Mouse (Mus musculus) cerebellum, adult 2 months (tissue): Measurements from ENCODE around the gene Higd2a. TPM values are rescaled to one million over a fixed set of nuclear protein-coding genes. Genes with fewer than 3 reads are reported as not detected.
"Not testable (repeated sequence)": the region's sequence is repeated elsewhere in the genome, so short reads cannot be mapped to it uniquely, and the experiment has no call there.

ENCODE experiments used
- DNase-seq, 2 experiments: peaks; one replicate each; pipeline ENCODE4 v3.0.0; 2021
- H3K27ac ChIP-seq: fragments of 200-500 bp; 2 replicates; pipeline ENCODE4 v1.5.1; 2012; ENCODE audit warnings: low read length, control low read depth, inconsistent platforms; ENCODE audit not compliant: insufficient read depth
- H3K27me3 ChIP-seq: fragments of 200-500 bp; 2 replicates; pipeline ENCODE4 v1.6.1; 2012; ENCODE audit warnings: inconsistent platforms, mild to moderate bottlenecking, low read length, moderate library complexity; ENCODE audit not compliant: control insufficient read depth, insufficient read depth
- H3K4me1 ChIP-seq: fragments of 200-500 bp; 2 replicates; pipeline ENCODE4 v1.6.1; 2011; ENCODE audit warnings: low read length; ENCODE audit not compliant: control insufficient read depth, insufficient read depth
- H3K4me3 ChIP-seq: fragments of 200-500 bp; replicated peaks from 2 replicates; pipeline ENCODE3; 2011; ENCODE audit warnings: mild to moderate bottlenecking, low read depth, low read length, control low read depth; ENCODE audit not compliant: insufficient read depth
- CTCF ChIP-seq: fragments of 200-500 bp; IDR thresholded peaks from 2 replicates; pipeline ENCODE4 v1.5.1; 2011; ENCODE audit warnings: low read depth, mild to moderate bottlenecking, control low read depth, low read length, moderate library complexity, borderline replicate concordance; ENCODE audit not compliant: insufficient read depth
- POLR2A ChIP-seq: fragments of 200-500 bp; IDR thresholded peaks from 2 replicates; pipeline ENCODE4 v1.6.1; 2011; ENCODE audit warnings: low read length, control low read depth, borderline replicate concordance; ENCODE audit not compliant: insufficient read depth
- WGBS: fragments of 180-500 bp; shearing (Covaris S2); methylation state at CpG from one replicate; pipeline ENCODE4 v1.1.7; 2018; 5-methylcytosine and 5-hydroxymethylcytosine counted together
- polyA plus RNA-seq: library from polyadenylated mRNA; depleted of rRNA; stranded (reverse); fragments of >200 nt; gene quantifications from 2 replicates; pipeline ENCODE4 v1.2.3, GENCODE M21; 2012

The Higd2a gene
- polyA plus RNA-seq, 1 experiment = 306 TPM

DNA sequence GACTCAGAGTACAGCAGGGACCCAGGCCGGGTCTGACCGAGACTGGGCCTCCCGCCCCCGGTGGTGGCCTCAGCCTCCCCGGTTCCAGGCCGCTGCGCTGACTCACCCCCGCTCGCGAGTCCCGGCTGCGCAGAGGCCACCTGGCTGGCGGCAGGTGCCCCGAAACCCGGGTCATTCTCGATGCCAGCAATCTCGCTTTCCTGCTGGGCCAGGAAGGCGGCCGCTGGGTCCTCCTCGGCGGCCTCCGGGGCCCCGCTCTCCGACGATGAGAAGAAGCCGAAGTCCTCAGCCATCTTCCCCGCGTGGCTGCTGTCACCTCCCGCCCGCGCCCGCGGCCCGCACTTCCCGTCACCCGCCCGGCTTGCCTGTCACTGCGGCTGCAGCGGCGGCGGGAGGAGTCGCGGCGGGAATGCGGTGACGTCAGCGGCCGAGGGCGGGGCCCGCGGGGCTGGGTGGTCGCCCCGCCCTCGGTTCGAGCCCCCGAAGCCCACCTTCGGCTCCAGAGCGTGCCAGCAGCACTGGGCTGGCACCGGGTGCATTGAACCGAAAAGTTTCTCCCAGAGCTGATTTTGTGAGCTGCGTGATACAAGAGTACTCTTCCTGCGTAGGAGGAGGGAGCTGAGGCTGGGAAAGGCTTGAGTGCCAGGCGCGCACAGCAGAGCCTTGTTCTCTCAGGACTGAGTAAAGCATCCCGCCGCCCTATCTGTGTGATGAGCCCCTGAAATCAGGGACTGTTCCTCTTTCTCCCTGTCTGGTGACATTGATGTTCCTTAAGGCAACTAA lies 21.2 kb downstream of the Higd2a start, which contains the start of gene Cltb:
Gene Cltb, minus strand, starts transcription at position 373 of the 783 bp plus-strand sequence.
- 1% methylated on average over 64 of the region's 66 CpGs for WGBS
- TF ChIP-seq CTCF = no peak
- peak; percentile 71 for TF ChIP-seq POLR2A

GRCm38 (mm10) chr13:54613141-54613540 lies 23.1 kb downstream of the Higd2a start:
- H3K27me3 ChIP-seq, H3K27ac ChIP-seq, H3K4me1 ChIP-seq, H3K4me3 ChIP-seq: not testable (repeated sequence)
- WGBS = 70% methylated on average over 8 of the region's 8 CpGs
- DNase-seq = peak in 1 of 2 experiments; percentile 38

More for the DNA sequence above, 21.2 kb downstream of the Higd2a start, which contains the start of gene Cltb:
- Histone ChIP-seq H3K4me3 (peak within 1 kb of the TSS; percentile 89), H3K27me3 (no peaks in the 10 kb centered on the region), H3K4me1 (peaks cover 16% of the 10 kb centered on the region), H3K27ac (peak within 1 kb of the TSS; percentile 97)
- DNase-seq = peak; percentile 94 to 97

DNA sequence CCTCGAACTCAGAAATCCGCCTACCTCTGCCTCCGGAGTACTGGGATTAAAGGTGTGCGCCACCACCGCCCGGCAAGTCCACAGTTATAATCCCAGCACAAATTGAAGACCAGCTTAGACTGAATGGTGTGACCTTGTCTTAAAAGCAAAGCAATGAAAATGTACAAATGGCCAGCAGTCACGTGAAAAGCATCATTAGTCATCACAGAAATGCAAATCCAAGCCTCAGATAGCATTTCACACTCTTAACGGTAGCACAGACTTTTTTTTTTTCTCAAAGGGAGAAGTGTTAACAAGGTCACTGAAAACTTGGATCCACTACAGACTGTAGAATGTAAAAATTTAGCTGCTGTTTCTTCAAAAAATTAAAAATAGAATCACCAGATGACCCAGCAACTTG lies 26.3 kb downstream of the Higd2a start:
- no peak overlapping the region for H3K4me3 ChIP-seq
- no peaks in the 10 kb centered on the region for H3K4me1 ChIP-seq
- no peaks in the 10 kb centered on the region for H3K27me3 ChIP-seq
- 86% methylated on average over 8 of the region's 8 CpGs for WGBS
- TF ChIP-seq POLR2A (no peak), CTCF (no peak)
- H3K27ac ChIP-seq = no peak overlapping the region
- no peak for DNase-seq

GRCm38 (mm10) chr13:54616998-54617397 lies 27.0 kb downstream of the Higd2a start:
- TF ChIP-seq CTCF (no peak), POLR2A (no peak)
- WGBS = 63% methylated on average over 6 of the region's 6 CpGs
- no peak for DNase-seq
- Histone ChIP-seq H3K27me3 (no peaks in the 10 kb centered on the region), H3K4me3 (no peak overlapping the region), H3K4me1 (no peaks in the 10 kb centered on the region), H3K27ac (no peak overlapping the region)

GRCm38 (mm10) chr13:54621155-54621932 lies 31.3 kb downstream of the Higd2a start, which contains the start of gene Faf2:
Gene Faf2 (plus strand): TSS chr13:54621784.
- WGBS = 12% methylated on average over 44 of the region's 44 CpGs

DNA sequence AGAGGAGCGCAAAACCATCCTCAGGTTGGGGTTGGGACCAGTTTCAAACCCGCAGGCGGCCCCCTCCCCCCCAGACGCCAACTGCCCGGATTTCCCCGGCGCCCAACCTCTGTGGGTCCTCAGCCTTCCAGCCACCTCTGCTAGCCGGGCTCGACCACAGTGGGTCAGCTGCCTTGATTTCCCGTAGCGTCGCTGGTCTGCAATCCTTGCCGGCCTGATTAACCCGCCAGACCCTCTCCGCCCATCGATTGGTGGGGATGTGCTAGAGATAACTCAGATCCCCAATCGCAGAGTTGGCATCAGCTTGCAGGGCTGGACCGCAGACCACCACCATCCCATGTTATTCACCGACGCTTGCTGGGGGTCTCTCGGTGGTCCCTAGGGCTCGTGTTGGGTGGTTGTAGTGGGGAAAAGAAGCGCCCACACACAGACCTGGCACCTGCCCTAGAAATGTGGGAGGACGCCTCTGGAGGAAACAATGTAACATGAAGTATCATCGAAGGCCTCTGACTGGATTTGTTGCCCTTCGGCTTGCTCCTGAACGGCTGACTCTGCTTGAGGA lies 32.0 kb downstream of the Higd2a start:
- Histone ChIP-seq H3K27me3 (no peaks in the 10 kb centered on the region), H3K4me1 (peaks cover 4% of the 10 kb centered on the region), H3K4me3 (peak overlapping the region; percentile 83), H3K27ac (peak overlapping the region; percentile 60)
- no peak for DNase-seq
- TF ChIP-seq CTCF (no peak), POLR2A (no peak)
- under 1% methylated on average over 27 of the region's 27 CpGs for WGBS

More at GRCm38 (mm10) chr13:54621155-54621932, 31.3 kb downstream of the Higd2a start, which contains the start of gene Faf2:
- peak; percentile 77; the same call in 1 of the 2 replicates for TF ChIP-seq POLR2A
- peak; percentile 86; the same call in 1 of the 2 replicates for TF ChIP-seq CTCF
- Histone ChIP-seq H3K4me1 (peaks cover 4% of the 10 kb centered on the region), H3K4me3 (peak within 1 kb of the TSS; percentile 83), H3K27ac (peak within 1 kb of the TSS; percentile 60), H3K27me3 (no peaks in the 10 kb centered on the region)
- DNase-seq = peak; percentile 97 to 100

DNA sequence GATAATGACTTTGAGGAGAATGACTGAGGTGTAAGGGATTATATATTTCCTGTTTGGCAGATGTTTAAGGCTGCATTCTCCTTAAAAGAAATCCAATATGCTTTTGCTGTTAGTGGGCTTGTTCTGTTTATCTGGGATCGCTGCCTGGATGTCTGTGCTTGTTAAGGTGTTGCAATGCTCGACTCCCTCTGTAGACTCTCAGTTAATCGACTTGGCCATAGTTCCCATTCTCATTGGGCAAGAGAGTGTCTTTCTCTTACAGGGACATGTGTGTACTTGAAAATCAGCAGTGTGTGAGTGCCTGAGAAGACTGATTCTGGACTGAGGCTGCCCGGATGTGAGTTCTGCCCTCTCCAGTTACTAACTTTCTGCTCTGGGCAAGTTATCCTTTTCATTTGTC lies 39.1 kb downstream of the Higd2a start:
- H3K27me3 ChIP-seq = no peaks in the 10 kb centered on the region
- TF ChIP-seq CTCF (no peak), POLR2A (no peak)
- H3K4me3 ChIP-seq = no peak overlapping the region
- WGBS = 84% methylated on average over 4 of the region's 4 CpGs
- no peaks in the 10 kb centered on the region for H3K4me1 ChIP-seq
- H3K27ac ChIP-seq = no peak overlapping the region
- DNase-seq = no peak
